Mouse (Mus musculus): Measurements from ENCODE around the gene Fgfrl1.

- no peak for TF ChIP-seq POLR2A (IDR thresholded peaks at IDR 0.05; ENCODE audit: extremely low read depth, insufficient read depth, low read length)
- no peak for TF ChIP-seq CTCF (IDR thresholded peaks at IDR 0.05; ENCODE audit: extremely low read depth, insufficient read depth, low read length)
Measured at GRCm38 (mm10) chr5:108713096-108713495, 20.9 kb downstream of the Fgfrl1 start.
